Mouse (Mus musculus) megakaryocyte, adult 5-6 weeks (primary cell): ENCODE measurements at regions not wholly inside any gene's neighbourhood (a gene's known extent, or its start where the extent isn't known, plus 50 kb on each side); places are given as distances from the start of the nearest gene placed in this dataset.

Experiments used
- ATAC-seq: 2 replicates; pipeline ENCODE4 v1.8.0; 2016; ENCODE audit warnings: mild to moderate bottlenecking, inconsistent platforms; ENCODE audit not compliant: poor library complexity, severe bottlenecking

DNA sequence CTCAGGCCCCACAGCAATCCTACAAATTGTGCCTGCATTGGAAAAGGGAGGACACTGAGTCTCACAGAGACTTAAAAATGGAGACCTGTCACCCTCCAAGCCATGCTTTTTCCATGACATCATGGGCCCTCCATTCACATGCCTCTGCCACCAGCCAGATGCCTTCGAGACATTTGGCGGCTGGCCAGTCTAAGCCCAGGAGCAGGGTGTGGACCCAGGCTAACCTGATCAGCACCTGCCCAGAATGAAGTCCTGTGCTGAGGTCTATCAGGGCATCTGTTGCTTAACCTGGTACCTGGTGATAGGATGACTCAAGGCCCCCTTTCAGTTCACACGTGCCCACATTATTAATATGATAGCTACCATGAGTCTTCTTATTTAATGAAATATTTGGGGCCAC lies 265.4 kb downstream of the Fam49a start:
- ATAC-seq: no peak

DNA sequence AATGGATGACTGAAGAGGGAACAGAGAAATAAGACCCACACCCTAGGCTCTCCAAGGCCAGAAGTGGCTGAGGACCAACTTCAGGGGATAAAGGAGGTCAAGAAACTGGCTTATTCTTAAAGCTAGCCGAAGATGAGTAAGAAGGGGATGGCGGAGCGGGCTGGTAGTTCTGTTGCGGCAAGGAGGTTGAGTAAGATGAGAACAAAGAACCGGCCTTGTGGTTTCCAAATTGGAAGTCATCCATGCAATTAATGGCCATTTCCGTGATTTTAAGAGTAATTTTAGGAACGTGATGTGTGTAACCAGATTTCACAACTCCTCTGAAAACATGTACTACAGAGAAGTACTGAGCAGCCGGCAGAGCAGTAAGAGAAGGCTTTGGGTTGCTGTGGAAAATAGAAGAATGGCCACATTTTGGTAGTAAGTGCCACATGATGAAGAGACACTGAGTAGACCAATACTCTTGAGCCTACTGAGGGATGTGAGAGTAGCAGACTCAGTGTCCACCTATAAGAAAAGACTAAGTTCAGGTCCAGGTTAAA lies 258.4 kb downstream of the Fam49a start:
- peak; percentile 88 for ATAC-seq

DNA sequence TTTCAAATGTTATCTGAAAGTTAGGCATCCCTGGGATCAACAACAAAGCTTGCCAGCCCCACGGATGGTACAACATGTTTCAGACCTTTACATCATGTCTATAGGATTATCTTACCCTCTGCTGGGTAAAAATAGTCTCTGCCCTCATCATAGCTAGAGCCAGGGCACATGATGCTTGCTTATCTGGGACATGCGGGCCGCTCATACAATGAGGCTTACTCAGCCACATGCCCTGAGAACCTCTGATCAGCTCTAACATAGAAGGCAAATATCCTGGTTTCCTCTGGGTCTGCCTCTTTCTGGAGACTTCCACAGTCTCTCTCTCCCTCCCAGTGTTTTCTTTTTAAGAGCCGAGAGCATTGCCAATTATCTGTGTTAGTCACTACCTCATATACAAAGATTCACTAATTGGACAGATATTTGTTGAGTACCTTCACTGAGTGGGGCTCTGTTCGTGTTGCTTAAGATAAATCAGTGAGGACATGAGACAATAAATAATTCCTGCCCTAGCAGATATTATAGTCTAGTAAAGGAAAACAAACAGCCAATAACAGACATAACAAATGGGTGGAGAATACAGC lies 256.6 kb downstream of the Fam49a start:
- ATAC-seq: no peak

DNA sequence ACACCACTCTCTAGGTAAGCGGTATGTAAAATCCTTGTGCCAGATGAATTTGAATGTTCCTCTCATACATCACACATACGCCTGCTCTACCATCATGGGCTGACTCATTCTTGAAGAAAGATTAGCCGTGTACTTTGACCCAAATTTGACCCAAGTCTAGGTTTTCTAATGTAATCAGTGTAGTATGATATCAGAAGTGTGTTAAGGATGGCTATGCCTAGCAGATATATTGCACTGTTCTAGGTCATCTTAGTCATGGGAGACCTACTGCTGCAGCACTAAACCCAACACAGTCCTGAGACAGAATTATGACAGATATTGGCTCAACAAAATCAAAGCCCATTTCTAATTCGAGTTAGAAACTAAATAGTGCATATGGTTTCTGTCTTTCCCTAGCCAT lies 255.1 kb downstream of the Fam49a start:
- ATAC-seq: no peak

DNA sequence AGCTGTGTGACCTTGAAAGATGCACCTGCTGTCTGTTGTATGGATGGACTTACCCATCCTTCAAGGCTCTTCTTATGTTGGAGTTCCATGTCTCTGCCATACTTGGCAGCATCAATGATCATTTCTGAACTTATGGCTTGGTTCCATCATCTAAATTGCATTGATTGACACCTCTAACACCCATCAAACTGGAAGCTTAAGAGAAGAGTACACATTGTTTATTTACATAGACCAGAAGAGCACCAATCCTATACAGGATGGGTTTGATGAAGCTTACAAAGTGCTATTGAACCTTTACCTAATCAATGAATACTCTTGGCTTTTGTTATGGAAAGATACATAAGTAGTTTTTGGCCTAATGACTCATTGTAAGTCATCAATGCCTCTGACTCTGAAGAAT lies 248.8 kb downstream of the Fam49a start:
- ATAC-seq: no peak

DNA sequence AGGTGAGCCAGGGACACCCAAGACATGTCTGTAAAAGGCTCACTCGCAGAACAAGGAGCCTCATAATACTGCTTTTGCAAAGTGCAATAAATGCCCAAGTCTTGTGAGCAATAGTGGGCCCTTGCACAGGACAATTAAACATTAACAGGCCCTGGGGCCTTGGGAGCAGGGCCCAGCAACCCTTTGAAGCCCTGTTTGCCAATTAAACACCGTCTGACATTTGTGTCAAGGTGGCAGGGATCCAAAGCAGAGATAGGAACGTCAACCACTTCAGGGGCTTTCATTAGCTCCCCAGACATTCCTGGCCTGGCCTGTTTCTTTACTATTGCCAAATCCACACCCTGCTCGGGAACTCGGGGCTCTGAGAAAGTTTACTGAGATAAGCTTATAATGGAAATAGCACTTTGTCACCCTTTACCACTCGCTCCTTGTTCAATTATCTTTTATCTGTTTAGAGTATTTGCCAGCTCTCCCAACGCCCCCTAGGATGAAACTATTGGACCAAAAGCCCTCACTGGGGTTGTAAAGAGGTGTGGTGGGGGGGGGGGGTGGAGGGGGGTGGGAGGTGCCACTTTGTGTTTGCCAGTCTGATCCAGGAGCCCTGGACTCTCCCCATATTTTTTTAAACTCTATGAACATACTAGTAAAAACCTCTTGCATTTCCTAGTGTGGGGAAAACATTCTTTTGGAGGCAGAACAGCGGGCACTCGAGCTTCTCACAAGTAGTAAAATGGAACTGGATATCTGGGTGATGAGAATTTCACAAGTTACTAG lies 247.4 kb downstream of the Fam49a start:
- ATAC-seq: no peak

DNA sequence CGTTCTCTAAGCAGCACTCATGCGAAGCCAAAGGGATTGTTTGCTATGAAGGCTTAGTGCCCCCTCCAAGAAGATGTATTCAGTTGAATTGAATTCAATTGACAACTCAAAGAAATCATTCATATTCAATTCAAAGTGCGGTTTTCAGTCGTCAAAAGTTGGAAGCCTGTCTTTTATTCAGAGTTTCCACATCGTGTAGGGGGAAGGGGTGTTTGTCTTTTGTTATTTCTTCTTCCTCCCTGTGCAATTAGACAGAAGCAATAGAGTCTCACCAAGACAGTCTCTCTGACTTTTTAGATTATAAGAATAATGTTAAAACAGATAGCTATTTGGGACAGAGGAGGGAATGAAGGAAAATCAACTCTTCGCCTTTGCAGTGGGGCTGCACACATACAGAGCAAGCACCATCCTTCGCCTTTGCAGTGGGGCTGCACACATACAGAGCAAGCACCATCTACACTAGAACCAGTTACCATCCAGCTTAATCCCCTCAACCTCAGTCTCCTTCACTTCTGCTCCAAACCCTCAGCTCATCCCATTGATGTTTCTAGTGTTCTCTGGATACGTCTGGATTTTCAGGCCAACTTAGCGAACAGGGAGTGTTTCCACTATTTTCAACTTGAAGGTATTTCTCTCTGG lies 246.7 kb downstream of the Fam49a start:
- ATAC-seq: no peak

DNA sequence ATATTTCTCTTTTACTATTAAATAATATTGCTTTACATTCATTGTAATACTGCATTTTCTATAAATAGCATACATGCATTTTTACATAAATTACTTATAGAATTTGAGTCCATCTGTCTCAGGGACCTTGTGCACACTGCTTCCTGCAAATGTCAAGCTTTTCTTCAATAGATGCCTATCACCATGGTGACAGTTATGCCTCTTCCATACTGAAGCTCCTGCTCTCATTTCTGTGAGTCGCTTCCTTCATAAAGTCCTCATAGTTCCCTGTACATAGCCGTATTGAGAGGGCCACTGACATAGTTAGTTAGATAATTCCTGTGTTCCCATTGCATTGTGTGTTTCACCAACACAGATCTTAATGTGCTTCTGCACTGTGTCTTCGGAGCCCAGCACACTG lies 244.7 kb downstream of the Fam49a start:
- no peak for ATAC-seq

DNA sequence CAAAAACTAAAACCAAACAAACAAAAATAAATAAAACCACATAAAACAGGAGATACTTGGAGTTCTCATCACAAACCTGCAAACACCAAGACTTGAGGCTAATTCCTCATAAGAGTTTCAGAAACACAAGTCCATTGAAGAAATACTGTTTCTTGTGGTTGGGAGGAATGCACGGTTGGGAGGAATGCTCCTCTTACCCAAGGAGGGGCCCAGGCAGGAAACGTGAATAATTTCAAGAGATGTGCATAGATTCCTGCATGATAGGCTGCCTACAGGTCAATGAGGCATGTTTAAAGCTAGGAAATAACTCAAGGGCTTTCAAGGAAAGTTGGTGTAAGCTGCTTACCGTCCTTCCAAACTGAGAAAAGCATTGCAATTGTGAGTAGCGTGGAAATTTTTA lies 243.7 kb downstream of the Fam49a start:
- ATAC-seq: no peak

DNA sequence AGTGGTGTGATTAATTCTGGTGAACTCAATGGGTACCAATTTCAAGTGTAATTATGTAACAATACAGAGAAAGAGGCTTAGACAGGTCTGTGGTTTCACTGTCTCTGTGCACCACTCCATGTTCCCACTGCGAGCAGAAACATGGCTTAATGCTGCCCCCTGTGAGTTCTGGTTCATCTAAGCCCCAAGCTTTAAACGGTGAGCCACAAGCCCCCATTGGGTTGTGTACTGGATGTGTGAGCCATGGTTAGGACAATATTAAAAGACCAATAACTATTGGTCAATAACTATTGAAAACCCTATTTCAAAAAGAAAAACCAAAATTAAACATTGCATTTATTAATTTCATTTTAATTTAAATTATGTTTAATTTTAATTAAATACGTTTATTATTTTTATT lies 238.0 kb downstream of the Fam49a start:
- no peak for ATAC-seq

DNA sequence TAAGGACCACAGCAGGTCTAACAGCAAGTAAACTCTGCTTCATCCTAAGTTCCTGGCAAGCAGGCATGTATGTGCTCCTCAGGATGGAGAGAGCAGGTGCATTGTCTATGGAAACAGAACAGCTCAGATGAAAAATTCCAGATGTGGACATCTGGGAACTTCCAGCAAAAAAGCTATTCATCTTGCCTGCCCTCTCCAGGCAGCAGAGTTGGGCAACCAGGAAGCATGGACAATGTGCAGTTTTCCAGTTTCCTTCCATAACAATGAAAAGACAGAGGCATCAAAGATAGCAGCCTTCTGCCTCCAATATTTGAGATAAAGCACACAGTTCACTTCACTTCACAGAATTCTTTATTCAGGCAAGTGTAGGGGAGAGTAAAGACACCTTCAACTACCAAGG lies 236.7 kb downstream of the Fam49a start:
- no peak for ATAC-seq

DNA sequence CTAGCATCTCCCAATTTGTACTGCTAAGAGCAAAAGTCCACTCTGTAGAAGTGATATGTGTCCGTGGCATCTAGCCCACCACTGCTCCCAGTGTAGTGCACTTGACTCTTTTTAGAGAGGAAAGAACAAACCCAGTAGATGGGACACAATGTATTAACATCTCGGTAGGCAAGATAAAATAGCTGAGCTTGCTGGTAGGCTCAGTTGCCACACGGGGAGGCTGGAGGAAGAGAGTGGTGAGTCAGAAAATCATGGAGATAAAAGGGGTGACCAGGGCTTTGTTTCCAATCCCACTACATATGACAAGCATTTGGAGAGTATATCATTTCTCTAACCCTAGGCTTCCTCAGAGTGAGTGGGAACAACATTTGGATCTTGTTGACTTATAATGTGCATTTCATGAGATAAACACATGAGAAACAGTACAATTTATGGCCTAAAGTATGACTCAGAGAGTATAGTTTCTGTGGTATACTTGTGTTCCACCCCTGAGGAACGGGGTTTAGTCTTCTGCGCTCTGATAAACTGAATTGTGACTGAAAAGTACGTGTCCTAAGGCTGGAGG lies 235.4 kb downstream of the Fam49a start:
- 0 out of 2 replicates have a peak, but pooled peaks have one; percentile 10 for ATAC-seq

DNA sequence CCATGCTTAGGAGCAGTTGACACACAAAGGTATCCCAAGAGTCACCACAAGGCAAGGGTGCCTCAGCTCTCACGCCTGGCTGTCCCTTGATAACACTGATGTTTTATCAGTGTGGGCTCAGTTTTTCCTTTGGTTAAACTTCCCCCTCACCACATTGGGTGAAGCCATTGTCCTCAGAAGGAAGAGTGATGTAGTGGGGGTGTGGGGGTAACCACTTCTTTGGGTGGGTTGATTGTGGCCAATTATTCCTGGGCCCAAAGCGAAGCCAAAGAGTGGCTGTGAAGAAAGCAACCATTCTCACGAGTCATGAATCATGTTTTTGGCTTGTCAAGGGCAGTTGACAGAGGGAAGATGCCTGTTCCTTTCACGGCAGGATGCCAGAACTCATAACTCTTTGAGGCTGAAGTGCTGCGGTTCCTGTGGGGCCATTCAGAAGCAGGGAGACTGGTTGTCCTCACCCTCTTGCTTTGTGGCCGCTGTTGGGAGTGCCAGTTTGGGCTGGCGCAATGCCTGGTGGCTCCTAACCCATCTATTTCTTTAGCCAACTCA lies 234.7 kb downstream of the Fam49a start:
- peak; percentile 56 for ATAC-seq

DNA sequence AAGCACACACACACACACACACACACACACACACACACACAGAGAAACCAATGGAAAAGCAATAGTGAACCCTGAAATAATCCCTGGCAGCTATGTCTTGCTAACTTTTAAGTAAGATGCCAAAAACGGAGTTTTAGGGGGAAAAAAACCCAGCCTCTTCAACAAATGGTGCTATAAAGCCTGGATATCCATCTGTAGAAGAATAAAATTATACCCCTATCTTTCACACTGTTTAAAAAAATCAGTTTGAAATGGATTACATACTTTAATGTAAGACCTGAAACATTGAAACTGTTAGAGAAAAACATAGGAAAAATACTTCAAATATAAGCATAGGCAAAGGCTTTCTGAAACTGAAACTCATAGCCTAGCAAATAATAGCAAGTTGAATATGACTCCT lies 228.2 kb downstream of the Fam49a start:
- ATAC-seq: no peak

DNA sequence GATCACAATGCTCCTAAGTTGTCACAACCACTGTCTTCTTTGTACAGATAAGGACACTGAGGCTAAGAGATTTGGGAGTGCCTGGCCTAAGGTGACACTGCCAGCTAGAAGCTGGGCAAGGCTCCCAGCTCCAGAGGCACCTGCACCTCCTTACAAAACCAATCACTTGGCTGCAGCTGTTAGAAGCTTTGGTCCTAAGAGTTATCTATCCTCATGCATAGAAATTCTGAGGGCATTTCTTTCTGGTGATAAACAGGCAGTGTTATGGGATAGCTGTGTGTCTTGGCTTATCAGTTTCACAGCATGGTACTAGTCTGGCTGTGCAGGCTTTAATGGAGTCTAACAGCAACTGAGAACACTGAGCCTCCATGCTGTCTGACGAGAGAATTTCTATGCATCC lies 226.2 kb downstream of the Fam49a start:
- ATAC-seq: peak; percentile 57

DNA sequence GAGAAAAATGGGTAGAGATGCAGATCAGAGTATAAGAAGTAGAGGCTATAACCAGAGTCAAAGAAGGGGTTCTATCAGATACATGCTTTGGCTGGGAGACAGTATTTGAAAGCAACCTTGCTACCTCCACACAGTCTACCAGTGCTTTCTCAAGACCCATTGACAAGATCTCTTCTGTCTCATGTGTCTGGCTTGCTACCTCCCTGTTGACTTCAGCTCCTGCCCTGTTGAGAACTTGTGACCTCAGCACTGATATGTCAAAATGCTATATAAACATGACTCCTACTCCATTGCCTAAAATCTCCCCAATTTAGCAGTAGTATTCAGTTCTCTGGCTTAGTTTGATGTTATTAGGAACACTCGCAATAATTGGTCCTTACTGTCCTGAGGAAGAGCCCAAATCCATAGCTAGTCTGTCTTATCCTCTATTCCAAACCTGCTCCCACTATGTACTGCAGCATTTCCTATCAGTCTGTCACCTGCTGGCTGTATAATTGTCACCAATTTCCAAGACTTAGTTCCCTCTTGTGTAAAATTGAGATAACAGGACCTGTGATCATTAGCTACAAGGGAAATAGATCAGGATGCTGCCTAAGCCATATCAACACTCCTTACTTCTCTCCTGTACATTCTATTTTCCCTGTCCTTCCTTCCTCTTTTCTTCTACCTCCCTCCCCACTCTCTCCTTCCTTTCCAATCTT lies 224.9 kb downstream of the Fam49a start:
- ATAC-seq: no peak

DNA sequence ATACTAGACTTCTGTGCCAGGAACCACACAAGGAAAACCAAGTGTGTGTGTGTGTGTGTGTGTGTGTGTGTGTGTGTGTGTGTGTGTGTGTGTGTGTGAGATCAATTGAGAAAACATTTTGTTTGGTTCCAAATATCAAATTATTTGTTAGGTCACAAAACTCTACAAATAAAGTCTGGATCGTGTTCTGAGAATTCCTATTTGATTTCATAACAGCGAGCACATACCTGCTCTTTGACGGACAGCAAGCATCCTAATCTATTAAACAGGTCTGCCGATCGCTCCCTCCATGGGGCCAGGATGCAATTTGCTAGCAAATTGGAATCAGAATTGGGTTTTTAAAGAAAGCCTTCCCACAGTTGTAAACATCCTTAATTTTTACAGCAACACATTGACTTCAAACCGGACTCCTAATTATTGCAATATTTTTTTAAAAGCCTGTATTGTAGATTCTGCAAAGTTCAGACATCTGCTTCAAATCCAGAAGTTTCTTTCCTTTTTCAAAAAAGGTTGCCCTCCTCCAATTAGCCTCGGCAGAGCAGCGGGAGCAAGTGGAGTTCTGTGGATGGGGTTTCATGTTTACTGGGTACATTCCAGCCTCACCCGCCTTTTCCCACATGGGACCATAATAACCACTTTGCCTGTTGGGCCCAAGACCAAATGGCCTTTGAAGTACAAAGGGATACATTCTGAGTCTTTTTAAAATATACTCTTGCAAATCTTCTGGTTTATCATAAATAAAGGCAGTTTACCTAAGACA lies 223.2 kb downstream of the Fam49a start:
- ATAC-seq: no peak

DNA sequence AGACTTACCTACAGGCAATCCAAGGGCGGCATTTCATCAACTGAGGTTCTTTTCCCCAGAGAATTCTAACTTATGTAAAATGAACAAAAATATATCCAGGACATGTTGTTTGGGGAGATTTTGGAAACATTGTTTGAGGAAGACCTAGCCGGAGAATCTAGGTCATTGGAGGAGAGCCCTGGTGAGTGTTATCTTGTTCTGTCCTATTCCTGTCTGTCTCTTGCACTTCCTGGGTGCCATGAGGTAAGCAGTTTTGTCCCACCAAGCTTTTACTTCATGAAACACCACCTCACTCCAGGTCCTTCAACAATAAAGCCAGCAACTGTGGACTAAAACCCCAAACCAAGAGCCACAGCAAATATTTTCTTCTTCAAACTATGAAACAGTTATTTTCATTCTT lies 218.5 kb downstream of the Fam49a start:
- no peak for ATAC-seq

DNA sequence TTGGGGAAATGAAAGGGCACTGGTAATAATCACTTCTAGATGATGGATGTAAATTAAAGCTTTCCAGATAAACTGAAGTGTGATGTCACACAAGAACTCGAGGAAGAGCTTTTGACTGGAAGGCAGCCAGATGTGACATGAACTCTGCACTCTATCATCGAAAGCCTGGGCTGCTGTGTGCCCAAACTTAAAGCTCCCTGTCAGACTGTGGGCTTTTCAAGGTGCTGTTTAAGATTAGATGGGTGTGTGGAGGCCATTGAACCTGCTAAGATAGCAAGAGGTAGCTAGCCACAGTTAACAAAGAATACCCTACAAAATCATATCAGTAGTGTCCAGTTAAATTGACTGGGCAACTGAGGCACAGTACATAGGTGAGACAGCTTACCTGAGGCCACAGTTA lies 190.1 kb downstream of the Fam49a start:
- ATAC-seq: no peak

DNA sequence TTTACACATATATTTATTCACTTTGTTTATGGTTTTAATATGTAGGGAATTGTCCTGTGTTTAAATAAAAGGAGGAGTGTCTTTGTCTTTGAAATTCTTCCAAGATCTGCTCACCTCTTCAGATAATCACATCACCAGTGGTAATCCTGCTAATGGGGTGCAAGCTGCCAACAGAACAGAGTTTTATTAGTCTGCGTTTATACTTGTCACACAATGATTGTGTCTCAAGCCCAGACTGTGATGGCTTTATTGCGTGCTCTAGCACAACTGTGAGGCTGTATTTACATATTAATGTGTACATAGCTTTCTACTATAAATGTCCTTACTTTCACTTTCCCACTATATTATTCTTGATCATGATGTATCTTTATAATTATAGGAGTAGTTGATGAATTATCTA lies 184.8 kb downstream of the Fam49a start:
- no peak for ATAC-seq
